Mouse (Mus musculus): Measurements from ENCODE around the gene Tex14. TPM values are rescaled to one million over a fixed set of nuclear protein-coding genes. Genes with fewer than 3 reads are reported as not detected.

Tex14 gene
- 0.54 TPM for polyA plus RNA-seq (2017; shearing (Covaris generic))

GRCm38 (mm10) chr11:87404876-87405275 is at the start of gene Tex14, which contains the start of gene Rad51c:
Gene Tex14, plus strand, starts transcription at chr11:87405065.
Gene Rad51c, minus strand, starts transcription at chr11:87404954.

GRCm38 (mm10) chr11:87358331-87359261 is 46.3 kb upstream of the Tex14 start, which contains the start of gene Ppm1e:
Gene Ppm1e, minus strand, starts transcription at chr11:87359023.

GRCm38 (mm10) chr11:87566501-87566900 is 161.6 kb downstream of the Tex14 start, which contains the start of gene Gm11492:
Gene Gm11492, plus strand, starts transcription at chr11:87566653.

GRCm38 (mm10) chr11:87568255-87568953 is 163.5 kb downstream of the Tex14 start, which contains the start of gene Sept4:
Gene Sept4, plus strand, starts transcription at chr11:87568903.

GRCm38 (mm10) chr11:87591526-87592353 is 186.9 kb downstream of the Tex14 start, which contains the start of gene Mtmr4:
Gene Mtmr4, plus strand, starts transcription at chr11:87592162.

Other genes starting within 250 kb of the Tex14 start
- 0.30 TPM for gene Ppm1e, start 46.0 kb upstream of the Tex14 start, polyA plus RNA-seq (2017; shearing (Covaris generic))
- gene Rad51c, start 111 bp upstream of the Tex14 start, polyA plus RNA-seq (2017; shearing (Covaris generic)), result 0.92 TPM
- not detected for gene Gm11492, start 161.6 kb downstream of the Tex14 start, polyA plus RNA-seq (2017; shearing (Covaris generic))
- 2.0 TPM for gene Sept4, start 163.8 kb downstream of the Tex14 start, polyA plus RNA-seq (2017; shearing (Covaris generic))
- gene Mtmr4, start 187.1 kb downstream of the Tex14 start, polyA plus RNA-seq (2017; shearing (Covaris generic)), result 28.4 TPM
- gene Hsf5, start 212.1 kb downstream of the Tex14 start, polyA plus RNA-seq (2017; shearing (Covaris generic)), result 0.08 TPM